Mouse (Mus musculus) G1E (cell line): ENCODE data around the gene Cfd. TPM values are rescaled to one million over a fixed set of nuclear protein-coding genes. Genes with fewer than 3 reads are reported as not detected.
A peak's percentile ranks its signal among the peaks of the same experiment; 100 is the strongest.

ENCODE experiments used
- ATAC-seq: 2 replicates; pipeline ENCODE4 v1.8.0; 2016; ENCODE audit warnings: mild to moderate bottlenecking; ENCODE audit not compliant: insufficient number of reproducible peaks, poor library complexity, low FRiP score, severe bottlenecking; ENCODE audit errors: extremely low read depth
- DNase-seq: peaks from one replicate; pipeline ENCODE4 v3.0.0; 2012; ENCODE audit warnings: low spot score
- H3K27me3 ChIP-seq: 2 replicates; pipeline ENCODE4 v1.6.1; 2012; ENCODE audit warnings: mild to moderate bottlenecking, low read length, inconsistent platforms; ENCODE audit not compliant: insufficient read depth
- H3K36me3 ChIP-seq: replicated peaks from 2 replicates; pipeline ENCODE3; 2012; ENCODE audit warnings: mild to moderate bottlenecking, inconsistent platforms
- H3K4me1 ChIP-seq: 2 replicates; pipeline ENCODE4 v1.6.1; 2012; ENCODE audit warnings: low read depth, low read length, inconsistent platforms, mixed read lengths; ENCODE audit not compliant: insufficient read depth
- H3K4me3 ChIP-seq: 2 replicates; pipeline ENCODE4 v1.5.1; 2012; ENCODE audit warnings: low read depth, mild to moderate bottlenecking, inconsistent platforms, low read length, moderate library complexity, mixed read lengths
- H3K9me3 ChIP-seq: replicated peaks from 2 replicates; pipeline ENCODE4 v1.6.1; 2012; ENCODE audit warnings: inconsistent platforms
- CTCF ChIP-seq: IDR thresholded peaks from 2 replicates; pipeline ENCODE4 v1.5.1; 2012; ENCODE audit warnings: low read depth, low read length, inconsistent platforms, mixed read lengths
- GATA1 ChIP-seq: IDR thresholded peaks from 2 replicates; pipeline ENCODE4 v1.6.1; 2012; ENCODE audit warnings: borderline replicate concordance, low read length, inconsistent platforms, mixed read lengths
- GATA2 ChIP-seq: IDR thresholded peaks from 2 replicates; pipeline ENCODE4 v1.6.1; 2012; ENCODE audit warnings: low read depth, low read length, inconsistent platforms, borderline replicate concordance
- POLR2AphosphoS5 ChIP-seq: IDR thresholded peaks from 2 replicates; pipeline ENCODE4 v1.6.1; 2012; ENCODE audit warnings: low read depth, low read length, inconsistent platforms; ENCODE audit not compliant: insufficient replicate concordance
- TAL1 ChIP-seq: conservative IDR thresholded peaks from 2 replicates; pipeline ENCODE4 v1.6.1; 2012; ENCODE audit warnings: low read depth, low read length, inconsistent platforms, mixed read lengths
- polyA plus RNA-seq: library from polyadenylated mRNA; stranded (reverse); fragments of >175 nt; gene quantifications from 2 replicates; pipeline ENCODE4 v1.2.3, GENCODE M21; 2012
- total RNA-seq, 2 experiments: library from RNA; stranded (forward) in 1 of 2; stranded (reverse) in 1 of 2; fragments of 200-1000 nt in 1 of 2; fragments of >200 nt in 1 of 2; fragmentation: Nextera tagmentation in 1 of 2; gene quantifications; 2 replicates each; pipeline ENCODE4 v1.2.3; 2014 to 2017

Cfd gene
- total and polyA plus RNA-seq, 3 experiments: not detected

- H3K36me3 ChIP-seq: peaks cover 88% of the 10 kb centered on the region
- H3K27me3 ChIP-seq: no peaks in the 10 kb centered on the region
- H3K4me1 ChIP-seq: peaks cover 71% of the 10 kb centered on the region
- TF ChIP-seq TAL1: no peak
- TF ChIP-seq GATA2: no peak
- ATAC-seq (no peak), DNase-seq (no peak)
- H3K4me3 ChIP-seq: no peak overlapping the region; the same call in 1 of the 2 replicates
- H3K9me3 ChIP-seq: no peaks in the 10 kb centered on the region
These were observed 31.5 kb upstream of the Cfd start for GRCm38 (mm10) chr10:79859116-79859515.

DNA sequence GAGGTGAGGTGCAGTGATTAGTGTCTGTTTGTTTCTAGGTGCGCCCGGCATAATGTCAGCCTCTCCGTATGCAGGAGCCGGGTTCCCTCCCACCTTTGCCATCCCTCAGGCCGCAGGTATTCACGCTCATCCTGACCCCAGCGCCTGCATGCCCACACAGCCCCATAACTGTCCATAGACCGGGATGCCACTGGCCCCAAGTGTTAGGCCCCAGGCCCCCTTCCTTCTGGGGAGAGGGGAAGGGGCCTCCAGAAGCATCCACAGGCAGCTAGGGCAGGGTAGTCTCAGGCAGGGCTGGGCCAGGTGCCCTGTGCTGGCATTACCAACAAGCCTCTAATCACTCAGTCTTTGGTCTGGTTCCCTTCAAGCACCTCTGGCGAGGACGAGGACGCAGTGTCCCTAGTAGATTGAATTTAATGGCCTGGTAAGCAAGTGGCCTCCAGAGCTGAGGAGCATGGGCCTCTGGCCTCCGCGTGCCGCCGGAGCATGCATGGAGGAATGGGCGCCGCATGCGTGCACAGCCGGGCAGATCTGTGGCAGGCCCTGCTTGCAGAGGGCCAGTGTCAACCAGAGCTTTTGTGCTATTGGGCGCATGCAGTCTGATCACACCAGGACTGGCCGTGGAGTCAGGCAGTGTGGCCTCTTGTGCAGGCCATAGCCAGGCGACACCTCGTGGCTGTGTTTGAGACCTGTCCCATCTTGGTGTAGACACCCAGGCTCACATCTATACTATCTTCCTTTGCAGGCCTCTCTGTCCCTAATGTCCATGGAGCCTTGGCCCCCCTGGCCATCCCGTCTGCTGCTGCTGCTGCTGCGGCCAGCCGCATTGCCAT lies 30.4 kb upstream of the Cfd start:
- Histone ChIP-seq H3K4me3 (peak overlapping the region; percentile 24; the same call in 1 of the 2 replicates), H3K36me3 (peaks cover 96% of the 10 kb centered on the region), H3K4me1 (peaks cover 79% of the 10 kb centered on the region), H3K27me3 (no peaks in the 10 kb centered on the region), H3K9me3 (no peaks in the 10 kb centered on the region)
- DNase-seq: no peak
- no peak for ATAC-seq
- TF ChIP-seq CTCF (no peak), GATA1 (no peak), GATA2 (no peak), POLR2AphosphoS5 (no peak), TAL1 (no peak)

DNA sequence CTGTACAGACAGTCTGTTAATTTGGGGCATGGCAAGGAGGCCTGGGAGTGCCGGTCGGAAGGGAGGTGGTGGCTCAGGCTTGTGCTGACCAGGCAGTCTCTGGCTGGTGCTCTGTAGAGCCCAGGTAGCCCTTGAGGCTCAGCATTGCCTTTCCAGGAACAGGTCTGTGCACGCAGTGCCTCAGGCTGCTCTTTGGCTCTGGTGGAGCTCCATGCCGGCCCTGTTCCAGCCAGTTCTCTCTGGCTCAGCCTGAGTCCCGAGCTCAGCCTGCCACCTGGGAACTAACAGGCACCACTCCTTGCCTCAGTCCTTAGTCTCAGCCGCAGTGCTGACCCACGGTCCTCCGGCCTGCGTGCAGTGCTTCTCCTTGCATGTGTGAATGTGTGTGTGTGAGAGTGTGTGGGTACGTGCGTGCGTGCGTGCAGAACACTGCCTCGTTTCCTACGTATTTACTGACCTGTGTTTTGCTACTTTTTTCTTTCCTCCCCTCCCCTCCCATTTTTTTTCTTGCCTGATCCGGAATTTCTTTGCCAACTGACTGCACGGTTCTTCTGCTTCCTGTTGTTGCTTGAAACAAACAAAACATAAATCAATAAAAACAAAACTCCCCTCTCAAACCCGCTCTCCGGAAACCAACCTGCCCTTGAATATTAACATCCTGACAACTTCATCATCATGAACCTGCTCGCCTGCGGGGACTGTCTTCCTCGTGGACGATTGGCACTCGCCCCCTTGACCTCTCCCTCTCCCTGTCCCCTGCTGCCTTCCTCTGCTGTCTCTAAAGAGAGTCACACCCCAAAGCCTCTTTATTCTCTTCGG lies 29.2 kb upstream of the Cfd start:
- Histone ChIP-seq H3K27me3 (peaks cover 3% of the 10 kb centered on the region; the same call in 1 of the 2 replicates), H3K36me3 (peaks cover 96% of the 10 kb centered on the region), H3K4me1 (peaks cover 83% of the 10 kb centered on the region), H3K4me3 (peak overlapping the region; percentile 17; the same call in 1 of the 2 replicates), H3K9me3 (no peaks in the 10 kb centered on the region)
- DNase-seq (no peak), ATAC-seq (no peak)
- no peak for TF ChIP-seq CTCF
- no peak for TF ChIP-seq TAL1
- TF ChIP-seq POLR2AphosphoS5: no peak
- TF ChIP-seq GATA1: no peak
- TF ChIP-seq GATA2: no peak

GRCm38 (mm10) chr10:79862049-79862788 lies 28.4 kb upstream of the Cfd start:
- Histone ChIP-seq H3K36me3 (peaks cover 91% of the 10 kb centered on the region), H3K4me3 (no peak overlapping the region; the same call in 1 of the 2 replicates), H3K27me3 (peaks cover 10% of the 10 kb centered on the region; the same call in 1 of the 2 replicates), H3K4me1 (peaks cover 82% of the 10 kb centered on the region), H3K9me3 (no peaks in the 10 kb centered on the region)
- DNase-seq (no peak), ATAC-seq (no peak)
- no peak for TF ChIP-seq TAL1
- TF ChIP-seq GATA2: no peak
- TF ChIP-seq CTCF: no peak

GRCm38 (mm10) chr10:79862925-79863324 lies 27.7 kb upstream of the Cfd start:
- Histone ChIP-seq H3K27me3 (peaks cover 13% of the 10 kb centered on the region; the same call in 1 of the 2 replicates), H3K4me3 (no peak overlapping the region), H3K36me3 (peaks cover 84% of the 10 kb centered on the region), H3K4me1 (peaks cover 79% of the 10 kb centered on the region), H3K9me3 (no peaks in the 10 kb centered on the region)
- no peak for TF ChIP-seq GATA1
- TF ChIP-seq GATA2: no peak
- TF ChIP-seq CTCF: no peak
- no peak for TF ChIP-seq POLR2AphosphoS5
- no peak for TF ChIP-seq TAL1
- DNase-seq (no peak), ATAC-seq (no peak)
